Mouse (Mus musculus) heart, adult 18-20 months (tissue): ENCODE measurements around the gene Cdk14. TPM values are rescaled to one million over a fixed set of nuclear protein-coding genes. Genes with fewer than 3 reads are reported as not detected.

Source experiments
- DNase-seq, 2 experiments: peaks; one replicate each; pipeline ENCODE4 v3.0.0; 2021 to 2022; ENCODE audit warnings: mixed read lengths in 1 of 2
- long read RNA-seq, 2 experiments: library from polyadenylated mRNA; stranded (forward); transcript quantifications; one replicate each; pipeline ENCODE4 v2.0.0; 2021
- total RNA-seq, 2 experiments: library from RNA; stranded (reverse); gene quantifications; 2 replicates each; pipeline ENCODE4 v1.2.3; 2021

Cdk14 gene
- 1 to 10 TPM; 5.5 to 7.7 TPM for total RNA-seq
- long read RNA-seq, experiment 1, full-length matches to known transcripts, result 2 of 4 reads
- long read RNA-seq, experiment 1, partial matches to known transcripts, result 0 of 4 reads
- long read RNA-seq, experiment 1, other reads (novel, unspliced or antisense), result 2 of 4 reads
- long read RNA-seq, experiment 2, partial matches to known transcripts, result 0 of 1 reads
- long read RNA-seq, experiment 2, other reads (novel, unspliced or antisense), result 1 of 1 reads

DNA sequence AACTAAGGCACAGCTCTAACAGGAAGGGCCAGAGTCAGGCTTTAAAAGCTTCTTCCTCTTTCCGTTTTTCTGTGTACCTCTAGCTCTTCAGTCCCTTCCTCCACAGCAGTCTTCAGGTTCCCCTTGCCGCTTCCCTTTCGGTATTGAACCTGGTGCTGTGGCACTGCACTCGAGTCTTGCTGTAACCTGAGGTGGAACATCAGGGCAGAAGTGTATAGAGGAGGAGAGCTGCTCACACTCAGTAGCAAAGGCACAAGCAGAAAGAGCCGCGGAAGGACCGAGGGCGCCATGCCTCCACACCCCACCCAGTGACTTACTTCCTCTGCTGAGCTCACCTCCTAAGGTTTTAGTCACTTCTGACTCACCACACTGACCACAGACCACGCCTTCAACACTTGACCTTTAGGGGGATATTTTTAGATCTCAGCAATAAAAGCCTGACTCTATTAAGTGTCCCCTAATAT is at the start of gene Cdk14:
Cdk14 (minus strand) TSS at position 321 of the 464 bp plus-strand sequence.
- peak; percentile 30 to 48 for DNase-seq

GRCm38 (mm10) chr5:5465256-5465655 is 45.1 kb upstream of the Cdk14 start:
- no peak for DNase-seq

DNA sequence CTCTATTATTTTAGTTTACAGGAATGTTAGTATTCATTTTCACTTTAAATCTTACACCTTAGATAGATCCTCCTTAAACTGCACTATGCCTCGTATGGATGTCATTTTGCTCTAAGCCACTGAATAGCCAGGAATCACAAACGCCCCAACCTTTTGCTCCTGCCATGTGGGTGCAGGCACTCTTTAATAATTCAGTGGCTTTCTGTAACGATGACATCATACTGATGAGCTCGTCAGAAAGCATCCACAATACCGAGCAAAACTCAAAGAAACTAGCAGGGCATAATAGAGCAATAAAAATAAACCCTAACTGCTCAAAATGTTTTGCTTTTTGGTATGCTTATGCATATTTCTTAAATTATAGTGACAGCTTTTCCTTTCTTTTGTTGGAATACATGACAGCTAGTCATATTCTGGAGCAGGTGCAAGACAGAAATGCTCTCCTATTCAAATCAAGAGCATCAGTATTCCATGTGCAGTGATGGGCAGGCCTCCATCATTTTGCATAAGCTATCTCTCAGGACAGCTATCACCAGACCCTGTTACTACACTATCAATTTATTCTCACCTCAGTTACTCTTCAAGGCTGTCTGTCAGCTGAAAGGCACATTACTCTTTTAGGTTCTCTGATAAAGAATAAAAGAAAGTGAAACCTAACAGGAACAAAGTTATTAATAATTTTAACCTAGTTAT is 11.8 kb upstream of the Cdk14 start:
- DNase-seq, result no peak

DNA sequence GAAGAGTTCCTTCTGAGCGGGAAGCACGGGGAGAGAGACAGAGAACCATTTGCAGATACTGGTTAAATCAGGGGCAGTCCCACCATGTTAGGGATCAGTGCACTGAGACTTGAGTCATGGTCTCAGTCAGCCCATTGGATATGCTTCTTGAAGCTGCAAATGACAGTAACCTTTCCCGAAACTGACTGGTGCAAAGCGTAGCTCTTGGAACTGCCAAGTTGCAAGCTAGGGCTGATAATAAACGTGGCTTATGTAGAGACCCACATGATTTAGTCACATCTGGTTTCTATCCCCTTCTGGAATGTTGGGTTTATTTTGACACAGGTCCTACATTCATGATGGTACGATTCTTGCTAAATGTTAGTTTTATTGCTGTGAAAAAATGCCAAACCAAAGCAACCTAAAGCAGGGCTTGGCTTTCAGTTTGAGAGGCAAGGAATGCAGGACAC is 3.6 kb upstream of the Cdk14 start:
- DNase-seq, result no peak

GRCm38 (mm10) chr5:5423081-5423480 is 3.0 kb upstream of the Cdk14 start:
- no peak for DNase-seq

- no peak for DNase-seq
Observed at GRCm38 (mm10) chr5:5421439-5421838, 1.3 kb upstream of the Cdk14 start.

GRCm38 (mm10) chr5:5419253-5419652 is 859 bp downstream of the Cdk14 start:
- peak in 1 of 2 experiments; percentile 8 for DNase-seq

DNA sequence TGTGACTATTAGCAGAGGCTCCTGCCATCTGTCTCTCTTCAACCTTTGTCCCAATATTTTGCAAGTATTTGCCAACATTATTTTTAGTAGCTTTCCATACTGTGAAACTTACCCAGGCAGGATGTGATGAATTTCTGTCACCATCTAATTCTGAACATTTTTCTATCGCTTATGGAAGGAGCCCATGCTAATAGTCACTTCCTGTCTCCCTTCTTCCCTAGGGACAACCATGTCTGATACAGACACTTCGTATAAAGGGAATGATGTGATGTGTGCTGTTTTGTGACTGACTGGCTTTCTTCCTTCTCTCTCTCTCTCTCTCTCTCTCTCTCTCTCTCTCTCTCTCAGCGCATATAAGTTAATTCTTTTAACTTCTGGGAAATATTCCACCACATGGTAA is 5.3 kb downstream of the Cdk14 start:
- DNase-seq, result no peak

GRCm38 (mm10) chr5:5411886-5412285 is 8.2 kb downstream of the Cdk14 start:
- no peak for DNase-seq

DNA sequence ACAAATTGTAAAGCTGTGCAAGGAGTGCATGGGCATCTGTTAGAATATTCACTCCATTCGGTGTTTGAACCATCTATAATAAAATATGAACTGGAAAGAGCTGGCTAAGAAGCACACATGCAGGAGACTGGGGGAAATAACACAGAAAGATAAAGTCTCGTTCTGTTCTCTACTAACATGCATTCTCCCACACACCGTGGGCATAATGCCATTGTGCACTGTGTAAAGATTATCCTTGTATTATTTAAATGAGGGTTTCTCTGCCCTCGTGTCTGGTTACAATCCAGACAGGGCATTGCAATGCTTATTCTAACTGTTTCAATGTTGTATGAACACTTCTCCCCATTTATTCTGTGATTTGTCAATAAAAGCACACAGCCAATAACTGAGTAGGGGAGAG is 18.1 kb downstream of the Cdk14 start:
- DNase-seq, result no peak

DNA sequence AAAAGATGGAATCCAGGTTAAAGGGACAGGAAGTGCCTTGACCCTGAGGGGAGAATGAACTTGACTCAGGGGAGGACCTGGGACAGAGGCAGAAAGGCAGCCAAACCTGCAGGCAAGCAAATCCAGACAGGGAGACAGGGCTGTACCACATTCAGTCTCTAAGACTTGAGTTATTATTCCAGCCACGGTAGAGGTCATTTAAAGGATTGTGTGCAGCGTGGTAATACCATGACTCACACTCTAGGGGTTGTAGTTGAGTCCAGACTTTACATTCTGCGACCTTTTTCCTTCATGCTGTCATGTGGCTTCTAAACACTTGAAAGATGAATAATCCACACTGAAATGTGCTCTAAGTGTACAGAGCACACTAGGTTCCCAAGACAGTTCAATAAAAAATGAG is 27.3 kb downstream of the Cdk14 start:
- DNase-seq, result no peak

DNA sequence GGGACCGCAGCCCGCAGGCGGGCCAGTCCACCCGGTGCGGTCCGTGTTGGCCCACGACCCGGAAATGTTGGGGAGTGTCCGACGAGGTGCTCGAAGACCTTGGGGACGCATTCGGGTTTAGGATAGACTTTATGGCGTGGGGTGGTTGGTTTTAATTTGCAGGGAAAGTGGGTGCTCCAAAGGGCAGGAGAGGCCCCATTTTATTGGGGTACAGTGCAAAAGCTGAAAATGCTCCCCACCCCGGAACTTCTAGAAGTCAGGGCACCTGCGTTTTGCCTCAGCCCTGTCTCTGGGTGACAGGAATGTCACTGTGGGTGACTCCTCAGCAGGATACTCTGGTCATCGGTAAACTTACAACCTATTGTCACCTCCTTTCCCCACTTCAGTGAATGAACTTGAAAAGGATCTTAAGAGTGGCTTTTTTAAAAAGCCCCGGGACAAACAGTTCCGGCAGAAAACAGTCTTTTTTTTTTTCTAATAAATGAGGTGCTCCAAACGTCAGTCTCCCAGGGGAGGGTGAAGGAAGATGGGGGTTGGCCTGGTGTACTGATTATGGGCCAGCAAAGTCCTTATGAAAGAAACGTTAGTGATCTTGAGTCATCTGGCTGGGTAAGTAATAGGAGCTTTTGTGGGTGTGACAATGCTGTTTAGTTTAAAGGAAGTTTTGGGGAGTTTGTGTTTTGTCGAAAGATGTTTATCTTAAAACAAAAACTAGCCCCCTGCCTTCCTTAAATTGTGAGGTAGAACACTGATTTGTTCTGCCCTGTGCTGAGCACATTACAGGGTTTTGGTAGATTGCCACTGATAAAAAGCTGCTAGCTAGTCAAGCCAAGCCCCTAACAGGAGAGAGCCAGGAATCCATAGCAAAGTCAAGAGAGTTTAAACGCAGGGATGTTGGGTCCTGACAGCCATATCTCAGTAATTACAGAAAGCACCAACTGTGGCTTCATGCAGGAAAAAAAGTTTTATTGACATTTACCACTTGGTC is 39.1 kb downstream of the Cdk14 start:
- DNase-seq, result peak; percentile 31 to 66

DNA sequence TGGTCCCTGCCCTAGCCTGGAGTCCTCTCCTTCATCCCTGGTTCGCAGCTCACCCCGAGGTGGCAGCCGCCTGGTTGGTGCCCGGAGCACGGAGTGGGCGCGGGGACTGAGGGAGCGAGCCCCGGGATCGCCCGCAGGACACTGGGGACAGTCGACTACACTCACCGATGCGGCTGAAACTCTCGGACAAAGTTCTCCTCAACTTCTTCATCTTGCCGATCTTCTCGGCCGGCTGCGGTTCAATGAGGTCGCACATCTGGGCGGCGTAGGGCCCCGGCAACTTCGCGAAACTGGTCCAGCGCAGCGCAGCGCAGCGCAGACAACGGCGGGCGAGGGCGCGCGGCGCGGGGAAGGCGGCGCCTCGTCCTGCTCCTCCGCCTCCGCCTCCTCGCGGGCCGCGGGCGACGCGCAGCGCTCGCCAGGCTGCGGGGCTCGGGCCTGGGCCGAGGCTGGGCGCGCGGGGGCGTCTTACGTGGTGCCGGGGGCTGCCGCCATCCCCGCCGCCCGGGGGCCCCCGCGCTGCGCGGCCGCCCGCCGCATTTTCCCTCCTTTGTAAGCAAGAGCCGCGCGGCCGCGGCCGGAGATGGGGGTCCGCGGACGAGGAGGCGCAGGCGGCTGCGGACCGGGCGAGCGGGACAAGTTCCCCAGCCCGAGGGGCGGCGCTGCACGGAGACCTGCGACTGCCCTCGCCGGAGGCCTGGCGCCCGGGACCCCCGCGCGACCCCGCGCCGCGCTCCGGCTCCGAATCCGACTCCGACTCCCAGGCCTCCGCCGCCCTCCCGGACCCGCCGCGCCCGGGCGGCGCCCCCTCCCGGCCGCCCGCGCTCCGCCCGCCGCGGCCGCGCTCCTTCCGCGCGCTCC is 40.0 kb downstream of the Cdk14 start:
- DNase-seq, result peak; percentile 70 to 81

GRCm38 (mm10) chr5:5379501-5379869 is 40.6 kb downstream of the Cdk14 start:
- no peak for DNase-seq

DNA sequence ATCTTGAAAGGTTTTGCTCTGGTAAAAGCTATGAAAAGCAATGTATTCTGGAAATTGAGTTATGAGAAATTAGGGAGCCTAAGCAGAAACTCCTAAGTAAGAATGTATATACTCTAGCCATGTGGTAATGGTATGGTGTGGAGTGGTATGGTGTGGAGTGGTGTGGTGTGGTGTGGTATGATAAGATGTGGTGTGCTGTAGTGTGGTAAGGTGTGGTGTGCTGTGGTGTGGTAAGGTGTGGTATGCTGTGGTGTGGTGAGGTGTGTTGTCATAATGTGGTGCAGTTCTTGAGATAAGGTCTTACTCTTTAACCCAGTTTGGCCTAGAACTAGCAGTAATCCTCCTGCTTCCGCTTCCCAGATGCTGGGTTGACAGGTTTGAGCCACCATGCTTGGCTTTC is 45.7 kb downstream of the Cdk14 start:
- DNase-seq, result no peak

DNA sequence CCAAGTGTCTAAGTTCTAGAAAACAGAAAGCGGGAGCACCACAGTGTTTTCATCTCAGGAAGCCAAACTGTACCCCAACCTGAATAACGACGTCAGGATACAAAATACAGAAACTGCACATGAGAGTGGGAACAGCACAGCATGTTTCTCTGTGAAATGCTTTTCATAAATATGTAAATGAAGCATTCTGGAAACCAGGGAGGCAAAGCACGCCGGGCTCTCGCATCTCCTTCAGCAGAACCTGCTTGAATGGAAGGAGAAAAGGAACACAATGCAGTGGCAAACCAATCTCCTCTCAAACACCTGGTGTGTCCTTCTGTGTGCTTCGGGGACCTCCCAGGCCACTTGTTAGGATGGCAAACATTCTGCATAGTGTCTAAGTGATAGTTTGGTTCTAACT is 46.6 kb downstream of the Cdk14 start:
- no peak for DNase-seq

- DNase-seq, result no peak
Observed at GRCm38 (mm10) chr5:5372936-5373335, 47.2 kb downstream of the Cdk14 start.

DNA sequence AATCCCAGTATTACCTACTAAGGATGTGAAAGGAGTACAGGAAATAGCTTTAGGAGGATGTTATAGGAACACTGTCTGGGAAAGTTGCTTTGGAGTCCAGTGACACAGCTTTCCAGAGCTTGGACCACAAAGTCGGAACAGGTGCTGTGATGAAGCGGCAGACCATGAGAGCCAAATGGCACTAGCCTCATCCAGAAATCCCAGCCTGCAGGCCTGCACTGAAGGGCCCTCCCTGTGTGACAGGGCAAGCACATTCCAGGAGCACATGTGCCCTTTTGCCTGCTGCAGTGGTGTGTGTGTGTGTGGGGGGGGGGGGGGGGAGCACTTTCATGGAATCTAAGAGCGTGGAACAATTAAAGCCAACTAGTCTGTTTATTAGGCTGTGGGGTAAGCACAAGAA is 47.8 kb downstream of the Cdk14 start:
- no peak for DNase-seq

DNA sequence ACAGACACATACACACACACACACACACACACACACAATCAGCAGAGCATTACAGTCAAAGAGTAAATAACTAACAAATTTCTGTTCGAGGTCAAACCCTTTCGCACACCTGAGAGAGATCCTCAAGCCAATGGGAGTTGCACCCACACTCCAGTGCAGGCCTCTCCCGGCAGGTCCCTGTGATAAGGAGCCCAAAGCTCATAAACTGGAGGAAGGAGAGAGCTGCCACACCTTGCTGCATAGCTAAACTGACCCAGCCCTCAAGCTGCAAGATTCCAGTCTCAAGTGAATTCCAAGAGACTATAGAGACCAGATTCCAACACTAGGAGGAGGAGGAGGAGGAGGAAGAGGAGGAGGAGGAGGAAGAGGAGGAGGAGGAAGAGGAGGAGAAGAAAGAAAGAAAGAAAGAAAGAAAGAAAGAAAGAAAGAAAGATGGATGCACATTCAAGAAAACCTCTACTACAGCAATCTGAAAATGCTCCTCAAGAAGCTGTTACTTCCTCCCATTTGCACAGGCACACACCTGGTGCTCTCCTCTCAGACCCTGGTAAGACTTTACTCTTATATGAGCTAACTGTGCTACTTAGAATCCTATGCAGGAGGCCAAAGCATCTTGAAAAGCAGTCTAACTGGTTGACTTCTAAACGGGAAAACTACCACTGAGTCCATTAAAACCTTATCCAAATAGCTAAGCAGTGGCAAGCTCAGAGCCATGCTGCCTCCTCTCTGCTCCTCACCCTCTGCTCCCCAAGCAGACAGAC is 49.6 kb downstream of the Cdk14 start:
- no peak for DNase-seq

- no peak for DNase-seq
Observed at GRCm38 (mm10) chr5:5368389-5369164, 51.5 kb downstream of the Cdk14 start.
